Mouse (Mus musculus) cerebellum, adult 11 months (tissue): ENCODE measurements around the gene Cop1.

Experiments used
- DNase-seq: peaks from one replicate; pipeline ENCODE4 v3.0.0; 2022

Gene Cop1

GRCm38 (mm10) chr1:159290859-159291258 lies 58.7 kb downstream of the Cop1 start:
- no peak for DNase-seq

DNA sequence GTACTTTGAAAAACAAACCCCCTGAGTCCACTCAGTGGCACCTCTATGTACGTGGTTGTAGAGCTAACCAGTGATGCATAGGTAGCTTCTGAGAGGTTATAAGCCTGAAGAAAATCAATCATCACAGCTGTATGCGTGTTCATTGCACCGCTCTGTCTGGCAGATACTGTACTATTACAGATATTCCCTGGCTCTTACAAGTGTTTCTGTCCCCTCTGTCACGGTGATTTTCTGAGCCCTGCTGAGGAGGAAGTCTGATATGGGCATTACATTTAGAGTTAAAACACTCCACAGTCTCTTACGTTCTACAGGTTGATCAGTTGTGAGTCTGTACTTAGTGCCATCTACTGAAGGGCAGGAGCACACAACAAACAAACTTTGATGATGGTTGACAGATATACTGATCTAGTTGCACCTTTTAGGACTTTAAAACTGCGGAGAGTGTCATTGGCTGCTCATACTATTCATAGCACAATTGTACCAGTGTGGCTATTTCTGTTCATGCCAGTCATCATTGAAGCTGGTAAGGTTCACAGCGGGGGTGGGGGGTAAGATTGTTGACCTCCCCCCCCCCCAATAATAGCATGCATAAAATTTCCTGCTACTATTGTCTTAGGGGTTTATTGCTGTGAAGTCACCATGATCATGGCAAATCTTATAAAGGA lies 69.4 kb downstream of the Cop1 start:
- DNase-seq = no peak

DNA sequence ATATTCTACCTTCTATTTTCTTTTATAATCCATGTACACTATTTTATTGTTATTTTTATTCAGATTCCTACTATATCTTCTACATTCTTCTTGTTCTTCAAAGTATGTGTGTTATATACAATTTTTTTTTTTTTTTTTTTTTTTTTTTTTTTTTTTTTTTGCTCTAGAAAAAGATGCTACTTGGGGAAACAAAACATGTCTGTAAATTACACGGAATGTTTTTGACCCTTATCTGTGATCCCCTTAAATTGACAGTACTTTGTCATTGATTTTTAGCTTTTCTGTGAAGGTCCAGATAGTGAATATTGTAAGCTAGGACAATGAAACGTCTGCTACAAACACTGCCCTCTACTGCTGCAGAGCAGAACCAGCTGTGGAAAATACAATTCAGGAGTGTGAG lies 81.5 kb downstream of the Cop1 start:
- no peak for DNase-seq

DNA sequence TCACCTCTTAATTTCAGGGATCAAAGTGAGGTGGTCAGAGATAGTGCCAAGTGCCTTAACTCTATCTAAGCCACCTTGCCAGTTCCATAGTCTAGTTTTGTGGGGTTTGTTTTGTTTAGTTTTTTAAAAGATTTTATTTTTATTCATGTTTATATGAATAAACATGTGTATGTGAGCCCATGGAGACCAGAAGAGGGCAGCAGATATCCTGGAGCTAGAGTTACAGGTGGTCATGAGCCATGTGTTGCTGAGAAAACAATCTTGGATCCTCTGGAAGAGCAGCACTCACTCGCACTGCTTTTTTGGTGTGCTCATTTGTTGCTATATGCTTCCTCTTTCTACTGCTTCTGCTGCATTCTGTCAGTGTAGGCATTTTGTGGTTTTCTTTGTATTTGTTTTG lies 90.5 kb downstream of the Cop1 start:
- no peak for DNase-seq

- DNase-seq = no peak
Observed at GRCm38 (mm10) chr1:159331008-159331407, 98.9 kb downstream of the Cop1 start.

DNA sequence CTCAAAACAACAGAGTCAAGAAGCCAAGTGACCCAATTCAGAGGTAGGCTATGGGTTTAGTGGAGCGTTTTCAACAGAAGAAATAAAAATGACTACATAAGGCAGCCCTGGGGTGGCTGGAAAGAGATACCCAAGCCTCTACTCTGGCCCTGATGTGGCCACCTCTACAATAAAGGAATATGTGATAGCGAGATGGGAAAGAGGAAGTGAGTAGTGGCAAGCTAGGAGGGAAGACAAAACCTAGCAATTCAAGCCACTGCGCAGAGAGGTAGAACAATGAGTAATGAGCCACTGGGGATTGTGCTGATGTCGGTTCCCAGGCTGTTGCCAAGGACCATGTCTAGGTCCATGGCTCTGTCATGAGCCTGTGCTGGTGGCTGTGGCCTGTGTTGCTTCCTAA lies 102.0 kb downstream of the Cop1 start:
- no peak for DNase-seq

GRCm38 (mm10) chr1:159342355-159342754 lies 110.2 kb downstream of the Cop1 start:
- DNase-seq = no peak

GRCm38 (mm10) chr1:159355027-159355570 lies 123.0 kb downstream of the Cop1 start:
- peak; percentile 9 for DNase-seq

GRCm38 (mm10) chr1:159358713-159359112 lies 126.6 kb downstream of the Cop1 start:
- no peak for DNase-seq

DNA sequence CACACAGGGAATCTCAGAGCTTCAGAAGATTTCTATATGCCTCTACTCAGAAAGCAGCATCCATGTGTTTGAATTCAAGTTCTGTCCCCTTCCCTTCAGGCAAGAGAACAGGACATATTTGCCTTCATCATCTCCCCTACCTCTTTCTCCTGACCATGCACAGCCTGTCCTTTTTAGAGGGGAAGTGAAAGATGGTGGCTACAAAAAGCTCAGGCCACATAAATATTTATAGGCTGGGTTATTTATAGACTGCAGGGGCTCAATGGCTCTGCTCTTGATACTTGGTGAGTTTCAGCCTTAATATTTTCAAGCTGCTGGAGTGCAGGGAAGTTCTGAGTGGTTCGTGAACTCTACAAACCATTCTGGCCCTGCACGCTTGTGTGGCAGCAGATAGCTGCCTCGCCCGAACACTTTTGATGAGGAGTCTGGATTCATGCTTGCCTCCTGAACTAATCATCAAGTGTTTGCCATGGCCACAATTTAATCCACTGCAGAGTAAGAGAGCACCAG lies 139.8 kb downstream of the Cop1 start:
- no peak for DNase-seq

- no peak for DNase-seq
Observed at GRCm38 (mm10) chr1:159382218-159382617, 150.1 kb downstream of the Cop1 start.

DNA sequence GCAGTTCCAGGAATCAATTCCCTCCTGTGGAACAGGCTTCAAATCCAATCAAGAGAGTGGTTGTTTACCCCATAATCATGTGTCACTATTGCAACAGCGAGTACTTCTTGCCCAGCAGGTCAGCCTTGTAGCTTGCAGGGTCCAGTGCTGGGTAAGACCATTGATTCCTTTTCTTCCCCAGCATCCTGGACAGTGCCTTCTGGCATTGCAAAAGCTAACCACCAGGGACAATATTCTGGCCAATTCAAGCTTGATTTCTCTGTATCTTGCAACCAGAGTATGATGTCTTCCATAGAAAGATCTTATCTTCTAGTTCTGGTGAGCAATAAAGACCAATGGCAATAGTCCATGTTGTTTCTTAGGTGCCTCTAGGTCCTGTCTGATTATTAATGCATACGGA lies 150.8 kb downstream of the Cop1 start:
- DNase-seq = no peak

DNA sequence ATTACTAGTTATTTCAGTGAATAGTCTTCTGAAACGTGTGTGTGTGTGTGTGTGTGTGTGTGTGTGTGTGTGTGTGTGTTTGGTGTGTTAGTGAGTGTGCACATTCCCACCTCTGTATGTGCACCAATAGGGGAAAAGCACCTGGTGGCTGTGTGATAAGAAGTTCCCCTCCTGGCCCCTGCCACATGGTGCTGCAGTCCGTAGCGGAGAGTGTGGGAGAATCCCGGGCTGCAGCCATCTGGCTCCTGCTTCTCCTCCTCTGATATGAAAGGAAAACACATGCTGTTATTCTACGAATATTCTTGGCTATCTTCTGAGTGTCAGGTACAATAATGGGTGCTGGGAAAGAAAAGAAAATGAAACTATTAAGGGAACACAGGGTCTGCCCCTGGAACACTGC lies 154.3 kb downstream of the Cop1 start:
- DNase-seq = no peak

- no peak for DNase-seq
Observed at GRCm38 (mm10) chr1:159388565-159389024, 156.5 kb downstream of the Cop1 start.

GRCm38 (mm10) chr1:159390049-159390448 lies 157.9 kb downstream of the Cop1 start:
- DNase-seq = peak; percentile 54

GRCm38 (mm10) chr1:159392667-159393066 lies 160.5 kb downstream of the Cop1 start:
- peak; percentile 22 for DNase-seq

DNA sequence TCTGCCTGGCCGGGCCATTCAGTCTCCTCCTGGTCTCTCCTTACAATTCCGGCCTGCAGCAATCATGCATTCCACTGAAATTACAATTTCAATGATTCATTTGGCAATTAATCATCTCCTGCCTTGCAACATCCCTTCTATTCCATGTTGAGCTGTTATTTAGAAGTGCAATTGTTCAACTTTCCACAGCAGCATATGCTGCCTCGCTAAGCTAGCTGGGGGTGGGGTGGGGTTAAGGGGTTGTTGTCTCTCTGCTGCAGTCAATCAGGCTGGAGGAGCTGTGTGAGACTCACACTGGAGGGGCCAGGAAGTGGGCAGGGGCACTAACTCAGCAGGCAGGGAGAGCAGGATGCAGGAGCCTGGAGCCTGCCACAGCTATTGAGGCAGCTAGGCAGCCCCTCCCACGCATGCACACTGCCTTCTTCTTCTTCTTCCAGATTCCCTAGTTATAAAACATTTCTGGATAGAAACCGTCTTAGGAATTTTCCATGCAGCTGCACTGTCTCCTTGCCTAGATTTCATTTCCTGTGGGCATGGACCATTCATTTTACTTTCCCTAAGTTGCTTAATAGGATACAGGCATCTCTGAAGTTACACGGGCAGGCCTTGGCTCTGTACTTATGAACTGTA lies 161.1 kb downstream of the Cop1 start:
- DNase-seq = no peak

GRCm38 (mm10) chr1:159393931-159394330 lies 161.8 kb downstream of the Cop1 start:
- DNase-seq = no peak

DNA sequence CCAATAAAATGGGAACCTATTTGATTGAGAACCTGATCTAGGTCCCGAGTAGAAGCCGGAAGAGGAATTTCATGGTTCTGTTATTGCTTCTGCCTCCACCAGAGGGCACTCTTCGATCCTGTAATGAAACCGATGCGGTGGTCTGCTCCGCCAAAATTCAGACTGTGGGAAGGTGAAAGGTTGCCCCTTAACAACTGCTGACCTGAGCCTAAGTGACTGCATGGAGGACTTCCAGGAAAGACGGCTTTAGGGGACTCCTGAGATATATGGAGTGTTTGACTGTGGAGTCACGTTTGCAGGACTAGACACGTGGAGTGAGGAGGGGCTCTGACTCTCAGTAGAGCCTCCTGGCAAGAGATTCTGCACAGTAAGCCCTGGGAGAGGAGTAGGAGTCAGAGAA lies 164.4 kb downstream of the Cop1 start:
- peak; percentile 21 for DNase-seq
